Comparison of ENCODE assay signal across 8 mouse cellular contexts in the genomic region with DNA sequence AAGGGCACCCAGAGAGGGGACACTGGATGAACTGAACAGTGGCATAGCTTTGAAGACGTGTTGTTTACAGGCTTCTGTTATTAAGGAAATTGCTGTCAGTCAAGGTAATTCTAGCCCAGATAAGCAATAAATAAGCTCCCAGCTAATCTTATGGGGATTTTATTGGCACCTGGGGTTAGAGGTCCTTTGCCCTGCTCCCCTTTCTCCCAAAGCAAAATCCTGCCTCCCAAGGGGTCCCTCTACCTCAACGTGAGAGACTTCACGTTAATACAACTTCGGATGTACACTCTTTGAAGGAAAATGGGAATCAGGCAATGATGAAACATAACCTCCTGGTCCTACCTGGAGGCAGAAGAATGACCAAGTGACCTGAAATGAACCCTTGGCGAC. TPM values are rescaled to one million over a fixed set of nuclear protein-coding genes. Genes with fewer than 3 reads are reported as not detected.
DNase-seq lines count a peak whose midpoint lies in the region; ATAC-seq and TF ChIP-seq lines count a peak whose summit lies in the region.

No protein-coding gene starts in this region.

- H3K9ac ChIP-seq in liver, adult 2 months (ENCODE audit: low read depth, low read length), result peak overlapping the region; percentile 78
- H3K9ac ChIP-seq in embryonic facial prominence, embryonic 14.5 days (ENCODE audit: low read depth, low read length), result peak overlapping the region; percentile 76
- H3K9ac ChIP-seq in intestine, embryonic 16.5 days (ENCODE audit: low read depth, low read length), result peak overlapping the region; percentile 84
- H3K9ac ChIP-seq in neural tube, embryonic 14.5 days (replicated peaks; ENCODE audit: low read depth, low read length), result no peak overlapping the region

- H3K27me3 ChIP-seq in liver, adult 2 months (ENCODE audit: control insufficient read depth, insufficient read depth, low read length), result no peaks in the 10 kb centered on the region
- H3K27me3 ChIP-seq in embryonic facial prominence, embryonic 14.5 days (replicated peaks; ENCODE audit: control insufficient read depth, insufficient read depth, low read length), result no peaks in the 10 kb centered on the region; the same call in 1 of the 2 replicates
- H3K27me3 ChIP-seq in intestine, embryonic 16.5 days (replicated peaks; ENCODE audit: control insufficient read depth, insufficient read depth, low read length), result no peaks in the 10 kb centered on the region
- 0 out of 2 replicates have a peak, but pooled peaks cover 4% of the 10 kb centered on the region for H3K27me3 ChIP-seq in neural tube, embryonic 14.5 days (ENCODE audit: control insufficient read depth, insufficient read depth, low read length)

- H3K79me2 ChIP-seq in liver, adult 2 months (ENCODE audit: control insufficient read depth, insufficient read depth, low read length), result peaks cover 29% of the 10 kb centered on the region

- WGBS in liver, adult 2 months, result 14% methylated on average over 5 of the region's 5 CpGs
- 16% methylated on average over 5 of the region's 5 CpGs for WGBS in embryonic facial prominence, embryonic 14.5 days
- WGBS in intestine, embryonic 16.5 days, result 17% methylated on average over 5 of the region's 5 CpGs
- 7% methylated on average over 5 of the region's 5 CpGs for WGBS in neural tube, embryonic 14.5 days

- DNase-seq in liver, adult 2 months (ENCODE audit: extremely low read depth, low read depth, low spot score), result no peak
- DNase-seq in liver, result no peak
- no peak for DNase-seq in embryonic facial prominence, embryonic 14.5 days (ENCODE audit: low spot score)
- no peak for DNase-seq in urinary bladder, postnatal 25 days (ENCODE audit: low spot score)
- DNase-seq in B cell, adult 2 months, result no peak
- DNase-seq in kidney, adult 18-20 months, result no peak

- H3K4me1 ChIP-seq in liver, adult 2 months (ENCODE audit: control insufficient read depth, insufficient read depth, low read length), result peaks cover 17% of the 10 kb centered on the region
- peaks cover 32% of the 10 kb centered on the region for H3K4me1 ChIP-seq in embryonic facial prominence, embryonic 14.5 days (ENCODE audit: control insufficient read depth, insufficient read depth, low read length)
- H3K4me1 ChIP-seq in intestine, embryonic 16.5 days (ENCODE audit: control insufficient read depth, insufficient read depth, low read length), result peaks cover 23% of the 10 kb centered on the region
- H3K4me1 ChIP-seq in neural tube, embryonic 14.5 days (ENCODE audit: control insufficient read depth, insufficient read depth, low read length), result peaks cover 16% of the 10 kb centered on the region; the same call in 1 of the 2 replicates

- no peaks in the 10 kb centered on the region for H3K36me3 ChIP-seq in liver, adult 2 months (ENCODE audit: control insufficient read depth, insufficient read depth, low read length)
- no peaks in the 10 kb centered on the region for H3K36me3 ChIP-seq in embryonic facial prominence, embryonic 14.5 days (ENCODE audit: control insufficient read depth, insufficient read depth, low read length)
- no peaks in the 10 kb centered on the region for H3K36me3 ChIP-seq in intestine, embryonic 16.5 days (ENCODE audit: control insufficient read depth, insufficient read depth, low read length)
- H3K36me3 ChIP-seq in neural tube, embryonic 14.5 days (ENCODE audit: control insufficient read depth, insufficient read depth, low read length), result no peaks in the 10 kb centered on the region

- H3K9me3 ChIP-seq in embryonic facial prominence, embryonic 14.5 days (ENCODE audit: control insufficient read depth, low read length), result no peaks in the 10 kb centered on the region
- no peaks in the 10 kb centered on the region for H3K9me3 ChIP-seq in intestine, embryonic 16.5 days (ENCODE audit: control insufficient read depth, low read length)
- H3K9me3 ChIP-seq in neural tube, embryonic 14.5 days (ENCODE audit: control insufficient read depth, low read length), result no peaks in the 10 kb centered on the region

- peak overlapping the region; percentile 79 for H3K4me3 ChIP-seq in liver, adult 2 months (ENCODE audit: insufficient read depth, low read depth, low read length)
- peak overlapping the region; percentile 64 for H3K4me3 ChIP-seq in embryonic facial prominence, embryonic 14.5 days (ENCODE audit: low read depth, low read length)
- H3K4me3 ChIP-seq in intestine, embryonic 16.5 days (ENCODE audit: low read length), result peak overlapping the region; percentile 70
- H3K4me3 ChIP-seq in neural tube, embryonic 14.5 days (ENCODE audit: low read depth, low read length), result peak overlapping the region; percentile 39

- peak overlapping the region; percentile 97 for H3K4me2 ChIP-seq in embryonic facial prominence, embryonic 14.5 days (ENCODE audit: low read depth, low read length)
- H3K4me2 ChIP-seq in intestine, embryonic 16.5 days (ENCODE audit: low read depth, low read length), result peak overlapping the region; percentile 62
- peak overlapping the region; percentile 92 for H3K4me2 ChIP-seq in neural tube, embryonic 14.5 days (ENCODE audit: low read depth, low read length)

- no peak for ATAC-seq in embryonic facial prominence, embryonic 14.5 days (ENCODE audit: low read depth)
- ATAC-seq in intestine, embryonic 16.5 days, result no peak
- ATAC-seq in neural tube, embryonic 14.5 days (ENCODE audit: low read depth), result no peak

- TF ChIP-seq POLR2A in liver, adult 2 months (IDR thresholded peaks at IDR 0.05; ENCODE audit: extremely low read depth, insufficient read depth, low read length), result no peak

- H3K27ac ChIP-seq in liver, adult 2 months (replicated peaks; ENCODE audit: insufficient read depth, low read depth, low read length), result peak overlapping the region; percentile 87
- peak overlapping the region; percentile 80 for H3K27ac ChIP-seq in embryonic facial prominence, embryonic 14.5 days (replicated peaks; ENCODE audit: low read depth, low read length)
- H3K27ac ChIP-seq in intestine, embryonic 16.5 days (ENCODE audit: low read length), result peak overlapping the region; percentile 96
- 0 out of 2 replicates have a peak overlapping the region, but pooled peaks have one; percentile 16 for H3K27ac ChIP-seq in neural tube, embryonic 14.5 days (ENCODE audit: low read depth, low read length)

- no peak for TF ChIP-seq CTCF in liver, adult 2 months (IDR thresholded peaks at IDR 0.05; ENCODE audit: low read depth, low read length)

RNA-seq across cellular contexts. Expression of gene Dhrs3, which starts 0.9 kb away (rescaled TPM):
- total RNA-seq in liver, adult 2 months (2014; rRNA removed), result 85.5 and 109 TPM in 2 replicates
- 225 and 231 TPM in 2 replicates for polyA plus RNA-seq in liver, adult 2 months (2012; rRNA removed)
- polyA plus RNA-seq in embryonic facial prominence, embryonic 14.5 days (2014; fragmentation: Nextera tagmentation; extraction: Ambion mirVana), result 66.8 and 67.4 TPM in 2 replicates
- 122 and 132 TPM in 2 replicates for polyA plus RNA-seq in intestine, embryonic 16.5 days (2015; fragmentation: Nextera tagmentation; extraction: Ambion mirVana)
- polyA plus RNA-seq in neural tube, embryonic 14.5 days (2014; fragmentation: Nextera tagmentation; extraction: Ambion mirVana), result 17.0 and 30.8 TPM in 2 replicates

Comparison
In these comparisons a context has a peak if more than half of its experiments do, and no peak if none do; other contexts are left out.
1. H3K27ac ChIP-seq: peak in every context shown above with its lines; median percentile 96 in intestine, embryonic 16.5 days; 87 in liver, adult 2 months; 80 in embryonic facial prominence, embryonic 14.5 days; 16 in neural tube, embryonic 14.5 days.